Mouse (Mus musculus) mesoderm, embryonic 11.5 days (tissue): ENCODE measurements around the gene Foxa3.
A peak's percentile ranks its signal among the peaks of the same experiment; 100 is the strongest.

Experiments
- DNase-seq: peaks from one replicate; pipeline ENCODE4 v3.0.0-alpha.2; 2012; ENCODE audit warnings: low read depth, low spot score

Foxa3 gene

DNA sequence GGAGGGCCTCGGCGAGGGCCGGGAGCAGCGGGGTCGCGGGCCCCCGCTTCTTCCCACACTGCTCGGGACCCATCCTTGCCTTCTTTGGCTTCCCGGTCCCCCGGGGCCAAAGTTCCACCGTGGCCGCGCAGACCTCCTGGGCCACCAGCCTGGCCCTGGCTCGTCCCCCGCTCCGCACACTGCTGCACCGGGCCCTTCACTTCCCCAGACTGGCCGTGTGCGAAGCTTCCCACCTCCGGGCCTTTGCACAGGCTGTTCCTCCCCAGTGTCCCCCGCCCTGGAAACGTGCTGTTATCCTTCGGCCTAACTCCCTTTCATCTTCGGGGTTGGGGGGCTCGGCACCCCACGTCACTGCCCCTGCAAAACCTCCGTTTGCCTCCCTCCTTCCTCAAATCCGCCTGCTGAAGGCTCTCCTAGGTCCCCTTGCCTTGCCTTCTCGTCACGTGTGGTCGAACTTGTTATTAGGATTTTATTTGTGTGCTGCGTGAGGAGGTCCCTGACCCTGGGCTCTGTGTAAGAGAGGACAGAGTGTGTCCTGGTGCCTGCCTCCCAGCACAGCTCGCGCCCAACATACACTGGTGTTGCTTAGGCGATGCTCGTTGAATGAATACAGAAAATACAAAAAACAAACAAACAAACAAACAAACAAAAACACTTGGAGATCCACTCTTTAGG is 1.4 kb upstream of the Foxa3 start:
- DNase-seq = peak; percentile 30

DNA sequence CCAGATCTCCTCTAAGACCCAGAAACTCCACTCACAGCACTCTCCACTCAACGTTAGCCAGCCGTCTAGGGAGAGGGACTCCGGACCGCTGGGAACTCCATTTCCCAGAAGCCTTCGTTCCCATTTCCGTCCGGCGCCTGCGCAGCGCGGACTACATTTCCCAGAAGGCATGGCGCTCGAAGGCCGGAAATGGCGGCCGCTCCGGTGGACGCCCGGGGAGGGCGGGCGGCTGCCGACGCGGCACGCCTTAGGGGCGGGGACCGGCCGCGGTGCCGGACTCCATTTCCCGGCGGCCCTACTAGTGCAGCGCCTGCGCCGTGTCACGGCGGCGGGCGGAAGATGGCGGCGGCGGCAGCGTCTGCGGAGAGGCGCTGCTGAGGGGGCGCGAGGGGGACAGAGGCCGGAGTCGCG is 763 bp upstream of the Foxa3 start, which contains the start of gene Sympk:
TSS of gene Sympk (plus strand) at position 282 of the 411 bp plus-strand sequence.
- DNase-seq = peak; percentile 98

DNA sequence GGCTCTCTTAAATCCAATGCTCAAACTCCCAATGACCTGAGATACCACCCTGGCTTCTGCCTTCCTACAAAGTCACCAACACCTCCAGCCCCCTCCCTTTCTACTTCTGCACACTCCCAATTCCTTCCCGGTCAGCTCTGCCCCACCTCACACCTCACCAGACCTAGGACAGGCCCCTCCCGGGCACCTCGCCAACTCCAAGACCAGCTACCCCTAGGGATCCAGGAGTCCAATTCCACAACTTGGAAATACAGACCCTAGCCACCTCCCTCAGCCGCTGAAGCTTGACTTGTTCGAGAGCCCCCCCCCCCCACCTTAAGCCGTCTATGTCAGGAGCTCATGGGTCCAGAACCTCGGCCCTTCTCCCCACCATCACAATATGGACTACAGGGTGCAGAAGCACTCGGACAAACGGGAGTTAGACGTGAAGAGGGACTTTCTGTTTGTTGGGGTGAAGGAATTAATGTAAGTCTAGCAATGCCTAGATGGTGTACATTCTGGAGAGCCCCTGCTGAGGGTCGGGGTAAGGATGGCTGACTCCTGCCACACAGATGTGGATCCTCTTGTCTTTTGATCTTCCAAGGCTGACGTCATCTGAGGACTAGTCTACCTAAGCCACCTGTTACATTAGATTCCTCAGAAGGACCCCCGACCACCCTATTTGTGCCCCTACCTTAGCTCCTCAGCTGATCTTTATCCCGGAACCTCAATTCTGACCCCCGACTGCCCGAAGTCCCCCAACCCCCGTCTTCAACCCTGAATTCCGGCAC is 964 bp downstream of the Foxa3 start:
- DNase-seq = no peak

DNA sequence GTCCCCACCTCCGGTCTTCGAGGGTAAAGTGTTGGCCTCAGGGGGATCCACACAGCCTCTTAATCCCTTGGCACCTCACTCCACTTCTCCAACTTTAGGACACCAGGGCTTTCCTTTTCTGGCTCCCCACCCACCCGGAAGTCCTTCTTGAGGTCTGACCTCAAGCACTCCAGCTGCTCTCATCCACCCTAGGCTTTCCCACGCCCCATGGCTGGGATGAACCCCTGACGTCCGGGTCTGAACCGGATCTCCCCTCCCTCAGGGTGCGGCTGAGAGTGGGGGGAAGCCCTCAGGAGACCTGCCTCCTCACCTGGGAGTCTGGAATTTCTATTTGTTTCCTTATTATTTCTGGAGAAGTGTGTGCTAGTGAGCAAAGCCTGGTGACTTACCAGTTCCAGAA is 2.3 kb downstream of the Foxa3 start:
- DNase-seq = no peak

DNA sequence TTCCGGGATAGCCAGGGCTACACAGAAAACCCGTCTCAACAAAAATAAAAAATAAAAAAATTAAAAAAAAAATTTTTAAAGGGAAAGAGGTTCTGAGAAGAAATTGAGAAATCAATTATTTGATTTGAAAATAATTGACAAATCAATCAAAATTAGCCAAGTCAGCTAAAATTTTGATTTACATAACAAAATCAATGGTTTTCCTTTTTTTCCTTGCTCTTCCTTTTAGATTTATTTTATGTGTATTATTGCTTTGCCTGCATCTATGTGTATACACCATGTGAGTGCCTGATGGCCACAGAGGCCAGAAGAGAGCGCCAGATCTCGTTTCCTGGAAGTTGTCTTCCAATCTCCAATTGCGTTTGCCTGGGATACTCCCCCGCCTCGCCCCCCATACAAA is 5.4 kb downstream of the Foxa3 start:
- DNase-seq = no peak

DNA sequence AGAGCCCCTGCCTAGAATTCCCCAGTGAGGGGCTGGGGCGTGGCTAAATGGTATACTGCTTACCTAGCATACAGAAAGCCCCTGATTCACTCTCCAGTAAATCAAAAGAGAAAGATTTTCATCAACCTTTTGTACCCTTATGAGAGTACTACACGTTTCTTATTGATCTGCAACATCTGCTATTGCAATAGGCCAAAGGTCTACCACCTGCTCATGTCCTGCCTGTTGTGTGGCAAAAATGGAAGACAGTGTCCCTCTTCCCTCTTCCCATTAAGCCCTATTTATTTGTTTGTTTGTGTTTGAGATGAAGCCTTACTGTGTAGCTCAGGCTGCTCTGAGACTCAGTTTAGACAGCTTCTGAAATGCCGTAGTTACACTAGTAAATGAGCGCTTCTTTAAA is 7.3 kb downstream of the Foxa3 start:
- no peak for DNase-seq

DNA sequence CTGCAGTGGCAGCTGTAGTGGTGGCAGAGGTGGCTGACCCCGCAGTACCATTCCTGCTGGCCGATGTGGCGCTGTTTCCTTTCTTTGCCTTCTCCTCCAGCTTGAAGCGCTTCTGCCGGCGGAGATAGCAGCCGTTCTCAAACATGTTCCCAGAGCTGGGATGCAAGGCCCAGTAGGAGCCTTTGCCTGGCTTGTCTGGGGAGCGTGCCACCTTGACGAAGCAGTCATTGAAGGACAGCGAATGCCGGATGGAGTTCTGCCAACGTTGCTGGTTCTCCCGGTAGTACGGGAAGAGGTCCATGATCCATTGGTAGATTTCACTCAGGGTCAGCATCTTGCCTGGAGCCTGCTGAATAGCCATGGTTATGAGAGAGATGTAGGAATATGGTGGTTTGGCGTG is 8.9 kb downstream of the Foxa3 start:
- no peak for DNase-seq

DNA sequence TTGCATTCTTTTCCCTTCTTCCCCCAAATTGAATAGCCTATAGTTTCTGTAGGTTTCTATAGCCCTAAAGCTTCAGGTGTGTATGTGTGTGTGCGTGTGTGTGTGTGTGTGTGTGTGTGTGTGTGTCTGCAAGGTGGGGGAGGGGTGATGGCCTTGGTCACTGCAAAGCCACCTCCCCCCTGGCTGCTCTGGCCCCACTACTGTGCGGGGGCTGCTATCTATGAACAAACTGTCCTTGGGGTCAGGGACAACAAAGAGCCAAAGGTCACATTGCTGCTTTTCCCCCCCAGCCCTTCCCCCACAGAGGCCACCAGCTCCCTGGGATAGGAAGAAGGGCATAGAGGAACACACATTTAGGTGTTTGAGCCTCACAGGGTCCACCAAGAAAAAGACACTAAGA is 10.5 kb downstream of the Foxa3 start:
- DNase-seq = no peak

DNA sequence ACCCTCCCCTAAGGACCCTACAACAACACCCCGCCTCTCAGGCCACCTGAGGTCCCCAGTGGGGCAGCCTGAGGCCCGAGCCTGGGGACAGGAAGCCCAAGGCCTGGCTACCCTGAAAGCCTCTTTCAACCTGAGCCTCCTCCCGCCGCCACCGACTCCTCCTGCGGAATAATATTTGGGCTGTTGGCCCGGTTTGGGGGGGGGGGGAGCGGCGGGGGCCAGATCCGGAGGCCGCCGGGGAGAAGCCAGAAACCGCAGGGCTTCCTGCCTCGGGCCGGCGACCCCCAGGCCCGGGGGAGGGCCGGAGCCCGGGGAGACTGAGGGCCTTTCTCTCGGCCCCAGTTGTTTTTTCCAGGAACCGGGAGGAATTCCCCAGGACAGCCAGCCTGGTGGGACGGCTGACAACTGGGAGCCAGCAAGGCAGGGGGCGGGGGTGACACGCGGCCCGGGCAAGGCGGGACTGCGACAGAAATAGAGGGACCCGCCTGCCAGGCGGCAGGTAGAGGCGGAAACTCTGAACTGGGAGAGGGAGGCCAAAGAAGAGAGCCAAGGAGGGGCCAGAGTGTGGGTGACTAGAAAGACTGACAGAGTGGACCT is 11.2 kb downstream of the Foxa3 start:
- no peak for DNase-seq

DNA sequence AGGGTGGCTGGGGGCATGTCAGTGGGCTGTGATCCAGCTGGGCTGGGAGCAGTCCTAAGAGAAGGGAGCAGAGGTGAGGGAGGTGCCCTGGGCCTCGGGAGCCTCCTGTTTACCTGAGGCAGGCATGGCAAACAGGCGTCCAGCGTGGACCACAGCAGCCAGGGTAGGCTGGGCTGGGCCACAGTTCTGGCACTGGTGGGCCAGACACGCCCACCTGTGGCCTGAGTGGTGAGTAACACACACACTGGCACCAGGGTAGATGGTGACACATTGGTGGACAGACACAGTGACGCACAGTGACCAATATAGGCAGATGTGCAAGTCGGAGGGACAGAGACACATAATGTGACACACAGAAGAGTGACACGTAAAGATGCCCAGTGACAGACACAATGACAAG is 12.8 kb downstream of the Foxa3 start:
- no peak for DNase-seq

DNA sequence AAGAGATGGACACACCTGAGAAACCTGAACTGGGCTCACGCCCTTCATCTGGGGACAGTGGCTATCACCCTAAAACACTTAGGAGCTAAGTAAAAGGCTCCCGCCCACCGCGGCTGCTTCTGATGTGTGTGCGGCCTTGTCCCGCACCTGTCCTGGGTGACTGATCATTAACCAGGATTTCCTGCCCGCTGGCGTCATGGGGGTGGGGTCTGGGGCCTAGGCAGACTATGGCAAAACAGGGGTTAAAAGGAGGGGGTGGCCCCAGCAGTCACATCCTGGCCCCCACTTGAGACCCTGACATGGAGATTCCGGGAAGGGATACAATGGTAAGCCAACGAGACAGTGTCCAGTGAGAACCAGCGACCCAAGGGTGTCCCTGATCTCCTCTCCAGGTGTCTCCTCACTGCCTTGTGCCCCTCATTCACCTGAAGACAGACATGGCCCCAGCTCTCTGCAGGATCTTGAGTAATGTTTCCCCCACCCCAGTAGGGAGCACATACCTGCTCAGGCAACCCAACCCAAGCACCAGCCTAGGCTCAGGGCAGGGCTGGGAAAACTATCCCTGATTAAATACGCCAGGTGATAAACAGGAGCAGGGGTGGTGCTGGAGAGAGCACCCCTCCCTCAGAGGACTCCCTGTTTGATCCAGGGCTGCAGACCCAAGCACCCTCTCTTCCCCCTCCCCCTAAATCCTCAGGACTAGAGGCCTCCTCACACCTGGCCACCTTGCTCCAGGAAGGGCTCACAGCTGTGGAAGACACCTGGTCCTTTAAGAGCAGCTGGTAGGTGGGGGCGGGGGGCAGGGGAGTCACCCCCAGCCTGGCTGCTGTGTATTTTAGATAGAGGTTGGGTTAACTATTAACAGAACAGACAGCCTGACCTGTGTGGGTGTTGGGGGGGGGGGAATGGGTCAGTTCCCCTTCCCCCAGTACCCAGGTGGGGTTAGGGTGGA is 16.0 kb downstream of the Foxa3 start:
- DNase-seq = no peak

DNA sequence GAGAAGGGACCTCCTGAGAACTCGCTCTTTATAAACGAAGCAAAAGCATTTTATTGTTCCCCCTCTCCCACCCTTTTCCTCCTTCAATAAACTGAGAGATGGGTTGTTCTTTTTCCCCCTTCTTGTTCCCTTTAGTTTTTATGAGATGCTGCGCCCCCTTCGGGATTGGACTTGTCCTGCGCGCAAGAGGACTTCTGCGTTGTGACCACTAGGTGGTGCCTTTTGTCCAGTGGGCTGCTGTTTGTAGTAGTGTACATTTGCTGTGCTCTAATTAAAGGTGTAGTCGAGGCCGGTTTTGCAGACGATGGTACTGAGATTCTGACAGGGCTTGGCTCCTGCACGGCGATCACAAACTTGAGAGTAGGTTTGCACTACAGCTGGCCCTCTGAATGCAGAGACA is 16.9 kb downstream of the Foxa3 start:
- peak; percentile 91 for DNase-seq

DNA sequence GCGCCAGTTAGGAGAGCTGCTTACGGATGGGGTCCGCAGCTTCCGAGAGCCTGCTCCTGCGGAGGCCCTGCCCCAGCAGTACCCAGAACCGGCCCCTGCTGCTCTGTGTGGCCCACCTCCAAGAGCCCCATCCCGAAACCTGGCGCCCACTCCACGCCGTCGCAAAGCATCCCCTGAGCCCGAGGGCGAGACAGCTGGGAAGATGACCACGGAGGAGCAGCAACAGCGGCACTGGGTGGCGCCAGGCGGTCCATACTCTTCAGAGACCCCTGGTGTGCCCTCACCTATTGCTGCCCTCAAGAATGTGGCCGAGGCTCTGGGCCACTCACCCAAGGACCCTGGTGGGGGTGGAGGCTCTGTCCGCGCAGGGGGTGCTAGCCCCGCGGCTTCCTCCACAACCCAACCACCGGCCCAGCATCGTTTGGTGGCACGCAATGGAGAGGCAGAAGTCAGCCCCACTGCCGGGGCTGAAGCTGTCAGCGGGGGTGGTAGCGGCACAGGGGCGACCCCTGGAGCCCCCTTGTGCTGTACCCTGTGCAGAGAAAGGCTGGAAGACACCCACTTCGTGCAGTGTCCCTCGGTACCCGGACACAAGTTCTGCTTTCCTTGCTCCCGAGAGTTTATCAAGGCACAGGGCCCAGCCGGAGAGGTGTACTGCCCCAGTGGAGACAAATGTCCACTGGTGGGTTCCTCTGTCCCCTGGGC is 17.8 kb downstream of the Foxa3 start:
- DNase-seq = no peak

DNA sequence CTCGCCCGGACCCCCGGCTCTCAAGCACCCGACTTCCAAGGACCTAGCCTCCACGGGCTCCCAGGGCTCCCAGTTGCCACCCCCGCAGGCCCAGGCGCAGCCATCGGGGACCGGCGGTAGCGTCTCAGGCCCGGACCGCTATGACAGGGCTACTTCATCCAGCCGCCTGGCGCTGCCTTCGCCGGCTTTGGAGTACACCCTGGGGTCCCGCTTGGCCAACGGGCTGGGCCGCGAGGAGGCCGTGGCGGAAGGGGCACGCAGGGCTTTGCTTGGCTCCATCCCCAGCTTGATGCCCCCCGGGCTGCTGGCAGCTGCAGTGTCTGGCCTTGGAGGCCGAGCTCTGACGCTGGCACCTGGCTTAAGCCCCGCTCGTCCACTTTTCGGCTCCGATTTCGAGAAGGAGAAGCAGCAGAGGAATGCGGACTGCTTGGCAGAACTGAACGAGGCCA is 18.7 kb downstream of the Foxa3 start:
- no peak for DNase-seq

DNA sequence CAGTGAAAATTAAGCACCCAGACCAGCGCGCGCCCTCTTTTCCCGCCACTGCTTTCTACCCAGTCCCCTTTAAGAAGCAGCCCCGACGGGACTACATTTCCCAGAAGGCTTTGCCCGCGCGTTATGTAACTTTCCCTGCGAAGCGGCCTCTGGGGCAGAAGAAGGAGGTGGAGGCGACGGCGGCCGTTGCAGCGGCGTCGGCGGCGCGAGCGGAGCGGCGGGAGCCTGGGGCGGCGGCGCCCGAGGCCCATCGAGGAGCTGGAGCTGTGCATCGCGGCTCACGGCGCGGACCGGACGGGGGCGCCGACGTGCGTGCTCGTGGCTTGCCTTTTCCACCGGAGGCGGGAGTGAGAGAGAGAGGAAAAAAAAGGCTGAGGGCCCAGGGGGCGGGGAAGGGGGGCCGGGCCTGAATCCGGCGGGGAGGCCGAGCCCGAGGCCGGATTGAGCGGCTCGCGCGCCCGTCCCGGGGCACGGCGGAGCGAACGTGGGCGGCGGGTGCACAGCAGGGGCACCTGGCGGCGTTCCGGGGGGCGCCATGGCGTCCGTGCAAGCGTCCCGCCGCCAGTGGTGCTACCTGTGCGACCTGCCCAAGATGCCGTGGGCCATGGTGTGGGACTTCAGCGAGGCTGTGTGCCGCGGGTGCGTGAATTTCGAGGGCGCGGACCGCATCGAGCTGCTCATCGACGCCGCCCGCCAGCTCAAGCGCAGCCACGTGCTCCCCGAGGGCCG is 19.3 kb downstream of the Foxa3 start, which contains the start of gene Irf2bp1:
TSS of gene Irf2bp1 (plus strand) at position 143 of the 729 bp plus-strand sequence.
- peak; percentile 94 for DNase-seq

DNA sequence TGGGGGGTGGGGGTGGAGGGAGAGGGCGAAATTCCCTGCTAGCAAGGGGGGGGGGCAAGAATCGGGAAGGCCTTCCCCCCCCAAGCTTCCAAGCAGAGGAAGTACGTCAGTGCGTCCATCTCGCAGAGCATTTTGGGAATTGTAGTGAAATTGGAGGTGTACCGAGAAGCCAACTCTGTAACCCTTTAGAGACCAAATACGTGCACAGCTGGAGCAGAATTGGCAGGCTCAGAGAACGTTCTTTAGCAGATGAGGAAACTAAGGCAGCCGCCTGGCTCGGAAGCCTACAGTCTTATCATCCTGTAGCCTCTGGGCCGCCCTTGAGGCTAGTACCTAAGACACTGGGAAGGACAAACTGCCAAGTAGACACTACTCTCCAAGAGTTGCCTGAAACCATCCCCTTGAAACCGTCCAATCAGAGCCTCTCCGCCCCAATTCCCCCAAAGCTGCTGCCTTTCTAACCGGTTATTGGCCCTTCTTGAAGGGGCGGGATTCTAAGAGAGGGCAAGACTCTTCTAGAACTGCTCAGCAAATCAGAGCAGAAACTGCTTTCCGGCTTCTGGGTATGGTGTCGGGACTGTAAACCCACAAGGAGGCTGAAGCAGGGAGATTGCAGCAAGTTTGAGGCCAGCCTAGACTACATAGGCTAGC is 20.4 kb downstream of the Foxa3 start:
- DNase-seq = peak; percentile 87

DNA sequence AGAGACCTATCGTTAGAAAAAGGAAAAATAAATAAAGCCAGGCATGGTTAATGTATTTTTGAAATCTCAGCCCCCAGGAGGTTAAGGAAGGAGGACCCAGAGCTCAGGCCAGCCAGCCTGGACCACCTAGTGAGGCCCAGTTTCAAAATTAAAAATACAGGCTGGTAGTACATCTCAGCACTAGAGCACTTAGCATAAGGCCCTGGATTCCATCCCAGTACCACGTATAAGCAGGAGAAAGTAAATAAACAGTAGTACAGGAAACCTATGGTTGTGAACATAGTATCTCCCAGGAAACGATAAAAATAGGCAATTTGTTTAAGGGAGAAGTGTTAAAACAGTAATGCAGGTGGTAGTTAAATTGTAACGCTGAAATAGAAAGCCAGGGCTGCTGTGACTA is 21.2 kb downstream of the Foxa3 start:
- DNase-seq = no peak

DNA sequence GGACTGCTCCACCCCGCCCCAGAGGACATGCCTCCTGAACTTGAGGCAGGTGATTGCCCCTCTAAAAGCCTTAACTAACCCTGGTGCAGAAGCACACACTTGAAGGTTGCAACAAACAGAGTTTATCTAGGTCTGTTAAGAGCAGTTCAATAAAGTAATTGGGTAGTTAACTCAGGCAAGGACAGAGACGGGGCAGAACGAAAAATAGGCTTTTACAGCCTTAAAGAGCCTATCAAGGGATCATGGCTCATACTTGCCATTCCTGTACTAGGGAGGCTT is 21.6 kb downstream of the Foxa3 start:
- DNase-seq = no peak

DNA sequence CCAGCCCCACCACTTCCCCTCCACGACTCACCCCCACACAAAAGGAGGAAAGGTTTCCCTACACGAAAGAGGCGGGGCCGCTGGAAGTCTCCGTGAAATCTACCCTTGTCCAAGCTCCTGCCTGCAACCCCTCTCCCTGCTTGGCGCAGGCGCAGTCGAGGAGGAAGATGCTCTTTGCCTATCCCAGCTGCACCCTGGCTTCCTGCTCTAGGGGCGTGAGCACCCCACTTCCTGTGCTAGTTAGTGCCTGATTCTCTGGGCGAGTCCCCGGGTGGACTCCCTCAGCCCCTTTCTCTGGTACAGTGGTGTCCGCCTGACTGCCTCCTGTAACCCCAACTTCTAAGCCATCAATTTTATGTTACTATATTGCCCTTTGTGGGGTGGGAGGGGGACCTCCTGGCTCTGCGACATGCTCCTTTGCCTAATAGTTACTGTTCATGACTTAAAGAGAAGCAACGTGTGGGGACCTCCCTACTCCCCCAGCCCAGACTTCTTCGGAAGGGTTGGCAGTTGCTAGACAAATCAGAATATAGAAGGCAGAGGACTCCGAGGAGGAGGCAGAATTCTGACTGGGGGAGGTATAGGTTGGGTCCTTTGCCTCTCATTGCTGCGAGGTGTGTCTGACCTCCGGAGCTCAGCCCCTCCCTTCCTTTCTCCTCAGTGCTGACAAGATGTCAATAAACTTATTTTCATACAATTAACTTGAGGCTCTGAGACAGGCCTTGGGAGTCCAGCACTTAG is 22.1 kb downstream of the Foxa3 start:
- DNase-seq = peak; percentile 77
